Comparison of ENCODE assay signal across 13 mouse cellular contexts in genomic region chr11:51938817-51939589, GRCm38 (mm10). TPM values are rescaled to one million over a fixed set of nuclear protein-coding genes. Genes with fewer than 3 reads are reported as not detected.
A peak's percentile ranks its signal among the peaks of the same experiment; 100 is the strongest.
DNase-seq lines count a peak whose midpoint lies in the region; ATAC-seq and TF ChIP-seq lines count a peak whose summit lies in the region.
"Had no signal": no experiment of that assay in that cellular context is flagged by ENCODE, and none has a peak within 500 bp of the region (broad histone marks: within the 10 kb centered on the region; RNA-seq: fewer than 3 reads in every experiment).

No protein-coding gene starts in this region.

- H3K4me3 ChIP-seq in gastrocnemius, adult 2 months = no peak overlapping the region
- H3K4me3 ChIP-seq in CH12.LX (replicated peaks in 1 of 3; ENCODE audit: low read depth in 2 of 3, low read length in 2 of 3, poor library complexity in 1 of 3) = peak overlapping the region in 1 of 3 experiments; percentile 34
- no peak overlapping the region for H3K4me3 ChIP-seq in lung, postnatal 0 days (ENCODE audit: low read depth, low read length)
- no peak overlapping the region for H3K4me3 ChIP-seq in forebrain, embryonic 10.5 days
- H3K4me3 ChIP-seq: embryonic facial prominence, embryonic 12.5 days; layer of hippocampus, adult 2 months; liver, embryonic 13.5 days; neural tube, embryonic 12.5 days had no signal

- TF ChIP-seq POLR2A in CH12.LX (IDR thresholded peaks at IDR 0.05; ENCODE audit: low read depth, low read length) = no peak

- no peak for DNase-seq in gastrocnemius, adult 2 months
- DNase-seq in gastrocnemius, postnatal 10 days = no peak
- DNase-seq in CH12.LX (ENCODE audit: extremely low read depth) = peak; percentile 63
- DNase-seq in lung, postnatal 0 days (ENCODE audit: low spot score) = peak; percentile 60
- peak; percentile 20 to 41 for DNase-seq in spleen, postnatal 10 days (ENCODE audit: low spot score in 2 of 2)
- no peak for DNase-seq in frontal cortex, postnatal 25 days (ENCODE audit: low spot score in 2 of 2)
- no peak for DNase-seq in forebrain, embryonic 10.5 days (ENCODE audit: extremely low spot score, low spot score)
- DNase-seq: liver, embryonic 13.5 days had no signal

- no peak for TF ChIP-seq RAD21 in CH12.LX (IDR thresholded peaks at IDR 0.05; ENCODE audit: low read depth, low read length)

- dilution Hi-C loops in CH12.LX (cut with MboI; ENCODE audit: extremely low pct_ligation_motif_present, extremely low pct_unique_long_range_greater_than_20kb, low sequenced_read_pairs) = no loop called here

- H3K9me3 ChIP-seq in CH12.LX (replicated peaks; ENCODE audit: low read length) = peaks cover 4% of the 10 kb centered on the region
- no peaks in the 10 kb centered on the region for H3K9me3 ChIP-seq in lung, postnatal 0 days (ENCODE audit: low read length)
- no peaks in the 10 kb centered on the region for H3K9me3 ChIP-seq in forebrain, embryonic 10.5 days
- H3K9me3 ChIP-seq: embryonic facial prominence, embryonic 12.5 days; liver, embryonic 13.5 days; neural tube, embryonic 12.5 days had no signal

- intact Hi-C loops in gastrocnemius, adult 2 months (cut with DNase I) = no loop called here

- H3K4me1 ChIP-seq in CH12.LX (ENCODE audit: control insufficient read depth in 1 of 2, insufficient read depth in 2 of 2) = peaks cover 67 to 89% of the 10 kb centered on the region in 2 experiments
- peaks cover 15% of the 10 kb centered on the region; the same call in 1 of the 2 replicates for H3K4me1 ChIP-seq in lung, postnatal 0 days (ENCODE audit: insufficient read depth, low read depth, low read length)
- H3K4me1 ChIP-seq in forebrain, embryonic 10.5 days = peaks cover 12% of the 10 kb centered on the region

- H3K36me3 ChIP-seq in CH12.LX (replicated peaks in 1 of 2; ENCODE audit: control insufficient read depth in 1 of 2, insufficient read depth in 1 of 2, low read length in 1 of 2) = no peaks in the 10 kb centered on the region
- H3K36me3 ChIP-seq in lung, postnatal 0 days (ENCODE audit: insufficient read depth, low read length) = no peaks in the 10 kb centered on the region
- H3K36me3 ChIP-seq in forebrain, embryonic 10.5 days (replicated peaks) = no peaks in the 10 kb centered on the region
- H3K36me3 ChIP-seq: embryonic facial prominence, embryonic 12.5 days; liver, embryonic 13.5 days; neural tube, embryonic 12.5 days had no signal

- peak; percentile 32 for ATAC-seq in lung, postnatal 0 days
- no peak for ATAC-seq in erythroid progenitor cell, adult 5-6 weeks (replicated peaks; ENCODE audit: low FRiP score, poor library complexity, severe bottlenecking)
- ATAC-seq: hindbrain, embryonic 16.5 days had no signal

- H3K79me2 ChIP-seq in CH12.LX (replicated peaks; ENCODE audit: control insufficient read depth, extremely low read depth, insufficient read depth, poor library complexity, severe bottlenecking) = no peaks in the 10 kb centered on the region

- H3K4me2 ChIP-seq in CH12.LX (ENCODE audit: insufficient read depth, low read depth, poor library complexity, severe bottlenecking) = no peak overlapping the region
- H3K4me2 ChIP-seq in lung, postnatal 0 days (replicated peaks; ENCODE audit: low read depth, low read length) = no peak overlapping the region
- H3K4me2 ChIP-seq: embryonic facial prominence, embryonic 12.5 days; liver, embryonic 13.5 days; neural tube, embryonic 12.5 days had no signal

- peak; percentile 63 for TF ChIP-seq EP300 in CH12.LX (IDR thresholded peaks at IDR 0.05; ENCODE audit: low read length)
- TF ChIP-seq EP300 in lung, postnatal 0 days (IDR thresholded peaks at IDR 0.05) = no peak

- peak overlapping the region; percentile 48 for H3K27ac ChIP-seq in gastrocnemius, adult 2 months
- H3K27ac ChIP-seq in CH12.LX (ENCODE audit: insufficient read depth, low read depth) = peak overlapping the region; percentile 66
- H3K27ac ChIP-seq in lung, postnatal 0 days (ENCODE audit: low read length) = peak overlapping the region; percentile 7; the same call in 1 of the 2 replicates
- no peak overlapping the region for H3K27ac ChIP-seq in forebrain, embryonic 10.5 days
- H3K27ac ChIP-seq: embryonic facial prominence, embryonic 12.5 days; layer of hippocampus, adult 2 months; liver, embryonic 13.5 days; neural tube, embryonic 12.5 days had no signal

- H3K9ac ChIP-seq in CH12.LX (ENCODE audit: insufficient read depth, low read depth) = 0 out of 2 replicates have a peak overlapping the region, but pooled peaks have one; percentile 1
- H3K9ac ChIP-seq in lung, postnatal 0 days (replicated peaks; ENCODE audit: low read depth) = no peak overlapping the region
- H3K9ac ChIP-seq: embryonic facial prominence, embryonic 12.5 days; liver, embryonic 13.5 days; neural tube, embryonic 12.5 days had no signal

- peaks cover 17% of the 10 kb centered on the region for H3K27me3 ChIP-seq in CH12.LX (replicated peaks)
- H3K27me3 ChIP-seq in lung, postnatal 0 days (replicated peaks; ENCODE audit: insufficient read depth, low read length) = no peaks in the 10 kb centered on the region
- no peaks in the 10 kb centered on the region for H3K27me3 ChIP-seq in forebrain, embryonic 10.5 days (ENCODE audit: poor library complexity, severe bottlenecking)
- H3K27me3 ChIP-seq: embryonic facial prominence, embryonic 12.5 days; liver, embryonic 13.5 days; neural tube, embryonic 12.5 days had no signal

- TF ChIP-seq CTCF in gastrocnemius, adult 2 months (IDR thresholded peaks at IDR 0.05) = no peak
- no peak for TF ChIP-seq CTCF in CH12.LX (conservative IDR thresholded peaks at IDR 0.05 in 1 of 2, IDR thresholded peaks at IDR 0.05 in 1 of 2; ENCODE audit: low read depth in 2 of 2, low read length in 2 of 2)
- no peak for TF ChIP-seq CTCF in lung, postnatal 0 days (IDR thresholded peaks at IDR 0.05)

- WGBS in lung, postnatal 0 days = 67% methylated on average over 12 of the region's 12 CpGs
- WGBS in forebrain, embryonic 10.5 days = 87% methylated on average over 12 of the region's 12 CpGs

- in situ Hi-C loops in CH12.LX (cut with MboI; ENCODE audit: low pct_ligation_motif_present, low pct_unique_long_range_greater_than_20kb, low sequenced_read_pairs) = no loop called here

TF ChIP-seq in CH12.LX, 34 proteins besides CTCF, POLR2A, EP300 and RAD21:
- TF ChIP-seq NELFE (IDR thresholded peaks at IDR 0.05; ENCODE audit: low read depth, low read length) (peak; percentile 34; the same call in 1 of the 2 replicates), ELF1 (IDR thresholded peaks at IDR 0.05; ENCODE audit: low read depth, low read length) (peak; percentile 63; the same call in 1 of the 2 replicates), ETS1 (conservative IDR thresholded peaks at IDR 0.05; ENCODE audit: low read depth, low read length) (peak; percentile 88), MAZ (IDR thresholded peaks at IDR 0.05; ENCODE audit: low read depth, low read length) (0 out of 2 replicates have a peak, but pooled peaks have one; percentile 34), MXI1 (IDR thresholded peaks at IDR 0.05; ENCODE audit: low read depth, low read length) (0 out of 2 replicates have a peak, but pooled peaks have one; percentile 9), IRF4 (IDR thresholded peaks at IDR 0.05; ENCODE audit: low read depth, low read length) (peak; percentile 80), MEF2A (IDR thresholded peaks at IDR 0.05; ENCODE audit: borderline replicate concordance, low read depth, low read length) (peak; percentile 6; the same call in 1 of the 2 replicates), ZKSCAN1 (IDR thresholded peaks at IDR 0.05; ENCODE audit: borderline replicate concordance, low read depth, low read length) (no peak), SIN3A (IDR thresholded peaks at IDR 0.05; ENCODE audit: low read length) (no peak; the same call in 1 of the 2 replicates), HCFC1 (IDR thresholded peaks at IDR 0.05; ENCODE audit: low read depth, low read length) (0 out of 2 replicates have a peak, but pooled peaks have one; percentile 34), TBP (conservative IDR thresholded peaks at IDR 0.05; ENCODE audit: low read depth, low read length) (no peak), TCF12 (IDR thresholded peaks at IDR 0.05; ENCODE audit: low read depth, low read length) (peak; percentile 48), MAX (IDR thresholded peaks at IDR 0.05; ENCODE audit: low read length) (peak; percentile 64; the same call in 1 of the 2 replicates), BHLHE40 (IDR thresholded peaks at IDR 0.05; ENCODE audit: low read depth, low read length) (peak; percentile 86)

RNA-seq across cellular contexts. Expression of gene Cdkn2aipnl, which starts 28.5 kb away (rescaled TPM):
- total RNA-seq in gastrocnemius, adult 2 months (2021) = 10 to 100 TPM; 16.9 to 30.0 TPM
- 10 to 100 TPM; 15.7 to 18.4 TPM for total RNA-seq in gastrocnemius, postnatal 10 days (2021)
- total RNA-seq in CH12.LX (2012; rRNA removed) (170 and 172 TPM in 2 replicates), CH12.LX (2014; rRNA removed) (256 and 271 TPM in 2 replicates)
- 200 and 219 TPM in 2 replicates for polyA plus RNA-seq in CH12.LX (2012; ENCODE audit: insufficient read length, low read depth)
- polyA plus RNA-seq in lung, postnatal 0 days (2015; fragmentation: Nextera tagmentation; extraction: Ambion mirVana) = 55.9 and 56.9 TPM in 2 replicates
- 39.0 and 45.0 TPM in 2 replicates for total RNA-seq in erythroid progenitor cell, adult 5-6 weeks (2015; ENCODE audit: low replicate concordance)
- total RNA-seq in erythroid progenitor cell, adult 5-6 weeks (2017; ENCODE audit: low replicate concordance) = 16.0 and 27.9 TPM in 2 replicates
- polyA plus RNA-seq in forebrain, embryonic 10.5 days (2016; fragmentation: Nextera tagmentation; extraction: Ambion mirVana) = 138 and 144 TPM in 2 replicates

Comparison
In these comparisons a context has a peak if more than half of its experiments do, and no peak if none do; other contexts are left out.
1. DNase-seq: peak in CH12.LX (single experiment), lung, postnatal 0 days (single experiment) and spleen, postnatal 10 days (2 of 2); none in gastrocnemius, adult 2 months (single experiment), gastrocnemius, postnatal 10 days (single experiment), frontal cortex, postnatal 25 days (0 of 2) and forebrain, embryonic 10.5 days (single experiment).